Mouse (Mus musculus) embryo, embryonic 11 days (tissue): Measurements from ENCODE around the gene Fam173b.

Source experiments
- DNase-seq: peaks from one replicate; pipeline ENCODE4 v3.0.0-alpha.2; 2015

Fam173b gene

DNA sequence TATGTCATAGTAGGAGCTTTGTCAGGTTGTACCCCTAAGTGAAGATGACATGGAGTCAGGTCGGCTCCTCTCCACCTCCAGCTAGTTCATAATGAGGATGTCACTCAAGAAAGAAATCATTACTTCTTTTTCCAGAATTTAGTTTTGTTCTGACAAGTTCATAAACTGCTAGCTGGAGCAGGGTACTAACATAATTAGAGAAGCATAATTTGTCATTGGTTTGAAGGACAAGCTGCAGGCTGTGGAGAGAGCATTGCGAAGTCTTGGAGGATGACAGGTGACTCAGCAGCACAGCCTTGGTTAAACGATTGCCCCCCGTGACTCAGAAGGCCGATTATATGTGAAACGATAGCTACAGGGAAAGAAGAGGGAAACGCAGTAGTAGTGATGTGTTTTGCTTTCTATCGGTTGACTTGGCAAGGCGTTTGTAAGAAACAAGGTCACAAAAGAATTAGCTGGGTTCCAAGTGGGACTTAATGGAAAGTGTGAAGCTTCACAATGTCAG, 34.5 kb downstream of the Fam173b start:
- DNase-seq = no peak

DNA sequence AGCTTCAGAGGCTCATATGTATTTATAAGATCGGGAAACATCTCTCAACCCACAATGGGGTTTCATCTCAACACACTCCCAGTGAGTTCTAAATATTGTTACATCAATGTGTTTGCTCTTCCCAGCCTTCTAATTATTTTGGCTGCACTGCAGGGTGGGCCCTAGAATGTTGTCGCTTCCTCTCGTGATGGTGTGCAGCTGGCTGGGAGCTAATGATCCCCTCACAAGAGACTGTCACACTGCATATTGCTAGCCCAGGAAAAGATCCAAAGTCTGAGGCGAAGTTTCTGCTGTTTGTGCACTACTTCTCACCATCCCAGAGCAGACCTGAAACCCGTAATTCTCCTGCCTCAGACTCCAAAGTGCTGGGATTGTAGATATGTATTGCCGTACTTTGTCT, 45.6 kb downstream of the Fam173b start:
- DNase-seq = no peak

DNA sequence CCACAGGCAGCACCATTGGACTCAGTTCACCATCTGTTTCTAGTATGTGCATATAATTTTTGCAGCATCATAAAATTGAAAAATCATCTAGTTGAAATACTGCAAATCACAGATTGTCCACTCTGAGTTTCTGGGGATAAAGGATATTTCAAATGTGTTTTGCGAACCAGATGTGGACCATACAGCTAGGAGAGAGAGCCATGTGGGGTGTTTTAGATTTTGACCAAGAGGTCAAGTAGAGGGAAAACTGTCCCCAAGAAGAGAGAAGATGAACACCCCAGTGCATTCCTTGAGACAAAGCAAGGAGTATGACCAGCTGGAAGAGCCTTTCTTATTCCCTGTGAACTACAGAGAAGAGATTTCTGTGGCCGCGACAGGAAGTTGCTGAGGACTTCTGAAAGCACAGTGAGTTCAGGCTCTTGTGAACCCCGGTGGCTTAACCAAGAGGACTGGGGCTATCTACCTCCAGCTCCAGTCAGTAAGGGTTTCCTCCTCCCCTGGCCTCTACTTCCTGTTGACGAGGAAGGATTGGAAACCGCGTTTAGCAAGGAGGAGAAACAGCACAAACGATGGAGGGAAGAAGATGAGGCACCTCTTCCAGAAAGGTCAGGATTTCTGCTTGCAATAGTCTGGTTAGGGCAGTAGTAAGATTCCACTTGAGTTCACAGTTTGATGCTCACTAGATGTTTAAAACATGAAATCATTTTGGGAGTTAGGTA, 46.4 kb downstream of the Fam173b start:
- DNase-seq = no peak

DNA sequence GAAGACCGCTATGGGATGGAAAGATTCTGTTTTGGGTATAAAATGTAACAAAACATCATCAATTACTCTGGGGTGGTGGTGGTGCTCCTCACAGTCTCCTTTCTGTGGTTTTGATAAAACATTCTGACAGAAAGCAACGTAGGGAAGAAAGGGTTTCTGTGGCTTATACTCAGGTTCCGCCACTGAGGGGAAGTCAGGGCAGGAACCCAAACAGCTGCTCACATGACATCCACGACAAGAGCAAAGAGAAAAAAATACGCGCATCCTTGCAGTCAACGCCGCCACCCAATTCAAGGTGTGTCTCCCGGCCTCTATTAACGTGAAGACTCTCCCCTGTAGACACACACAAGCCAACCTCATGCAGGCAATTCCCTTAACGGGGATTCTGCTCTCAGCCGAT, 48.0 kb downstream of the Fam173b start:
- DNase-seq = no peak

DNA sequence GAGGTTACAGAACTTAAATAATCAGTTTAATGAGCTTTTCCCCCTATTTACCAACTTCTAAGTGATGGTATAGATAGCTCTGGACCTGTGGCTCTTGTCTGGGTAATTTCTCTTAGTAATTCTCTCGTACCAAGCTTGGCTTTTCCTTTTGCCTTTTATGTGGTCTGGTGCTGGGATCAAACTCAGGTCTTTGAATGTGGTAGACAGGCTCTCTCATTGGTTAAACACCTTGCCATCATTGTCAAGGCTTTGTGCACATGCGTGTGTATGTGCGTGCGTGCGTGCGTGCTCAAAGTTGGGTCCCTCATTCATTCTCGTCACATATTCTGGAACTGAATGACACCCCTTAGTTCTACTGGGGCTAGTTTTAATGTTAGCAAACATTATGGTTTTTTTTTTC, 49.2 kb downstream of the Fam173b start:
- DNase-seq = no peak

DNA sequence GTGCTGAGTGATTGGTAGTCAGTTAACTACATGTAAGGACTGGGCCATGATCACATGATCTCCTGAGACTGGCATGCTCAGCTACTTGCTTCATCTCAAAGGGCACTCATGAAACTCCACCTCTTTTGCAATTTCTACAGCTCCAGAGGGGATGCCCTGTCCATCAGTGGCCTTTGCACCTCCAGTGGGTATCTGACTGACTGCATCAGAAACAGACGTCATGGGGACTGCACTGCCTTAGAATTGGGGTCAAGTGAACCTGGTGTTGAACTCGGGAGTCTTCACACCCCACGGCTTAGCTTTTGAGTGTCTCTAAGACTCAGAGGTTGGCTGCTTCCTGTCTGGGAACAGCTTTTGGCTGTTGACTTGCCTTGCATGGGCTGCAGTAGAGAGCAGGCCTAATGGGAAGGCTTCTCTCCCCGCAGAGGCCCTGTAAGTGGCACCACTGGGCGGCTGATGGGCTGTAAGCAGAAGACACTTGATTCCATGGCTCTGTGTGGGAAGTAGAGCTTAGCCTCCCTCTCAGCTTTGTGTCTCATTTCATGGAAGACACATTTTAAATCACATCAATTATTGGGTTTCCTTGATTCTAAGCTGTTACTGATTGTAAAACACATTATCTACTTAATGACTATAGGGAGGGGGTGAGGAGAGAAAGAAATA, 58.6 kb downstream of the Fam173b start:
- no peak for DNase-seq

DNA sequence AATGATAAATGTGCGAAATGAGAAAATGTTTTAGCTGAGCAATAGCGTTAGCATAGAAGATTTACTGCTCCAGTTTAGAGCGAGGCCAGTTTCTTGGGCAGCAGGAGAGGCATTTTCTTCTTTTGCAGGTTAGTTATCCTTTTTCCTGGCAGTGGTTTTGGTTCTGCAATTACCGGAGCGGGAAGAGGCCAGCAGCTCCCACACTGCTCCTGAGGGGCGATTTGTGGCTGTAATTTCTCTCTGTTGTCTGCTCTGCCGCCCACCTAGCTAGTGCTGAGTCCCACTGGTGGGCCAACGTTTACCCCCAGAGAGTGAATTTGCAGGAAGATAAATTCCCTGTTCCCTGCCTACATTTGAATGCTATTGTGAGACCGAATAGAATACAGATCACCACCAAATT, 59.2 kb downstream of the Fam173b start:
- no peak for DNase-seq

DNA sequence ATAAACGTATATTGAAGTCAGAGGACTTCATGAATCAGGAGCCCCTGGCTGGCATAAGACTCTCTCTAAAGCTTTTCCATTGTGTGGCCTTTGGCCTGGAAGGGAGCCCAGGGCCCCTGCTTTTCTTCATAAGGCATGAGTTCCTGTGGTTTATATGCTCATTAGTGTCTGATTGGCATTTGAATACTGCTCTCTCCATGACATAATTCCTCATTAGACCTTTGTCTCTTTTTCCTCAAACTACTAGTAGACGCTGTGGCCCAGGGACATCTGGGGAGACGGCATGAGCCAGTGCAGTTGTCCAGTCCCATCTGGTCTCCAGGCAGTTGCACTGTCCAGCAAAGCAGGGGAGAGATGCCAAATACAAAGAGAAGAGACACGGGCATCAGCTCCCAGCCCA, 60.1 kb downstream of the Fam173b start:
- DNase-seq = no peak

DNA sequence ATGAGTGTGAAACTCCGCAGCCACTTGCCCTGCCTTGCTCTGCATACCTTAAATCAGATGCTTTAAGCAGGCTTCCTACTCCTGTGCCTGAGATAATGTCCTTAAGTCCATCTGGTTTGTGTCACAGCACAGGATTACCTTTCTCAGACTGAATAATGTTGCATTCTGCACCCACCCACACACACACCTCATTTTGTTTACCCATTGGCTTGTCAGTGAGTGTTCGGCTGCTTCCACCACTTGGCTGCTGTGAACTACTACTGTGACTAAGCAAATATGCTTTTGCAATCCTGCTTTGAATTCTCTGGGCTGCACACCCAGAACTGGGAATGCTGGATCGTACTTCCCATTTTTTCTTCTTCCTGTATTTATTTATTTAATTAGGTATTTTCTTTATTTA, 61.4 kb downstream of the Fam173b start:
- no peak for DNase-seq
